Mouse (Mus musculus): ENCODE data around the gene Chrm5. TPM values are rescaled to one million over a fixed set of nuclear protein-coding genes. Genes with fewer than 3 reads are reported as not detected.

Chrm5 gene
- total and polyA plus RNA-seq, 3 experiments = not detected

GRCm38 (mm10) chr2:112445511-112445910, 35.1 kb downstream of the Chrm5 start:
- Histone ChIP-seq H3K9ac (ENCODE audit: low read depth, low read length) (no peak overlapping the region), H3K27me3 (ENCODE audit: control insufficient read depth, insufficient read depth, low read length) (no peaks in the 10 kb centered on the region), H3K4me3 (no peak overlapping the region), H3K27ac (no peak overlapping the region), H3K36me3 (ENCODE audit: control insufficient read depth, insufficient read depth, low read length) (no peaks in the 10 kb centered on the region), H3K79me2 (replicated peaks; ENCODE audit: control insufficient read depth, insufficient read depth, low read length) (no peaks in the 10 kb centered on the region), H3K4me1 (ENCODE audit: control insufficient read depth, insufficient read depth, low read length) (no peaks in the 10 kb centered on the region)
- TF ChIP-seq CTCF (IDR thresholded peaks at IDR 0.05) = no peak
- no peak for TF ChIP-seq EP300 (IDR thresholded peaks at IDR 0.05; ENCODE audit: insufficient read depth, low read depth, low read length)
- TF ChIP-seq POLR2A (IDR thresholded peaks at IDR 0.05; ENCODE audit: insufficient read depth, low read depth, low read length) = no peak
- intact Hi-C loops (cut with DNase I) = no loop called here
- DNase-seq = no peak

GRCm38 (mm10) chr2:112443491-112443890, 37.1 kb downstream of the Chrm5 start:
- H3K36me3 ChIP-seq (ENCODE audit: control insufficient read depth, insufficient read depth, low read length) = no peaks in the 10 kb centered on the region
- WGBS = 36% methylated on average over 2 of the region's 2 CpGs
- intact Hi-C loops (cut with DNase I) = no loop called here
- DNase-seq = no peak
- H3K27ac ChIP-seq = no peak overlapping the region
- TF ChIP-seq POLR2A (IDR thresholded peaks at IDR 0.05; ENCODE audit: insufficient read depth, low read depth, low read length) (no peak), CTCF (IDR thresholded peaks at IDR 0.05) (no peak), EP300 (IDR thresholded peaks at IDR 0.05; ENCODE audit: insufficient read depth, low read depth, low read length) (no peak)
- H3K9ac ChIP-seq (ENCODE audit: low read depth, low read length) = no peak overlapping the region
- no peaks in the 10 kb centered on the region for H3K79me2 ChIP-seq (replicated peaks; ENCODE audit: control insufficient read depth, insufficient read depth, low read length)
- H3K27me3 ChIP-seq (ENCODE audit: control insufficient read depth, insufficient read depth, low read length) = no peaks in the 10 kb centered on the region
- H3K4me1 ChIP-seq (ENCODE audit: control insufficient read depth, insufficient read depth, low read length) = no peaks in the 10 kb centered on the region
- no peak overlapping the region for H3K4me3 ChIP-seq

GRCm38 (mm10) chr2:112437589-112437988, 43.0 kb downstream of the Chrm5 start:
- Histone ChIP-seq H3K27me3 (ENCODE audit: control insufficient read depth, insufficient read depth, low read length) (no peaks in the 10 kb centered on the region), H3K79me2 (replicated peaks; ENCODE audit: control insufficient read depth, insufficient read depth, low read length) (no peaks in the 10 kb centered on the region), H3K27ac (no peak overlapping the region), H3K4me3 (no peak overlapping the region), H3K9ac (ENCODE audit: low read depth, low read length) (no peak overlapping the region), H3K36me3 (ENCODE audit: control insufficient read depth, insufficient read depth, low read length) (no peaks in the 10 kb centered on the region), H3K4me1 (ENCODE audit: control insufficient read depth, insufficient read depth, low read length) (no peaks in the 10 kb centered on the region)
- intact Hi-C loops (cut with DNase I) = no loop called here
- DNase-seq = no peak
- TF ChIP-seq CTCF (IDR thresholded peaks at IDR 0.05) = no peak
- no peak for TF ChIP-seq EP300 (IDR thresholded peaks at IDR 0.05; ENCODE audit: insufficient read depth, low read depth, low read length)
- TF ChIP-seq POLR2A (IDR thresholded peaks at IDR 0.05; ENCODE audit: insufficient read depth, low read depth, low read length) = no peak
- 83% methylated on average over 2 of the region's 2 CpGs for WGBS

GRCm38 (mm10) chr2:112436292-112436691, 44.3 kb downstream of the Chrm5 start:
- no peak for DNase-seq
- Histone ChIP-seq H3K9ac (ENCODE audit: low read depth, low read length) (no peak overlapping the region), H3K27ac (no peak overlapping the region), H3K79me2 (replicated peaks; ENCODE audit: control insufficient read depth, insufficient read depth, low read length) (no peaks in the 10 kb centered on the region), H3K4me3 (no peak overlapping the region), H3K36me3 (ENCODE audit: control insufficient read depth, insufficient read depth, low read length) (no peaks in the 10 kb centered on the region), H3K27me3 (ENCODE audit: control insufficient read depth, insufficient read depth, low read length) (no peaks in the 10 kb centered on the region), H3K4me1 (ENCODE audit: control insufficient read depth, insufficient read depth, low read length) (no peaks in the 10 kb centered on the region)
- WGBS = 80% methylated on average over 4 of the region's 4 CpGs
- intact Hi-C loops (cut with DNase I) = no loop called here
- TF ChIP-seq EP300 (IDR thresholded peaks at IDR 0.05; ENCODE audit: insufficient read depth, low read depth, low read length) (no peak), CTCF (IDR thresholded peaks at IDR 0.05) (no peak)

- no peaks in the 10 kb centered on the region for H3K4me1 ChIP-seq (ENCODE audit: control insufficient read depth, insufficient read depth, low read length)
- DNase-seq = no peak
- no peak overlapping the region for H3K9ac ChIP-seq (ENCODE audit: low read depth, low read length)
- intact Hi-C loops (cut with DNase I) = no loop called here
- 63% methylated on average over 2 of the region's 2 CpGs for WGBS
- no peak for TF ChIP-seq CTCF (IDR thresholded peaks at IDR 0.05)
- TF ChIP-seq POLR2A (IDR thresholded peaks at IDR 0.05; ENCODE audit: insufficient read depth, low read depth, low read length) = no peak
- no peak for TF ChIP-seq EP300 (IDR thresholded peaks at IDR 0.05; ENCODE audit: insufficient read depth, low read depth, low read length)
- no peaks in the 10 kb centered on the region for H3K36me3 ChIP-seq (ENCODE audit: control insufficient read depth, insufficient read depth, low read length)
- H3K27me3 ChIP-seq (ENCODE audit: control insufficient read depth, insufficient read depth, low read length) = no peaks in the 10 kb centered on the region
- no peaks in the 10 kb centered on the region for H3K79me2 ChIP-seq (replicated peaks; ENCODE audit: control insufficient read depth, insufficient read depth, low read length)
- H3K27ac ChIP-seq = no peak overlapping the region
- no peak overlapping the region for H3K4me3 ChIP-seq
These were observed 47.2 kb downstream of the Chrm5 start for GRCm38 (mm10) chr2:112433359-112433758.

- no peak for TF ChIP-seq EP300 (IDR thresholded peaks at IDR 0.05; ENCODE audit: insufficient read depth, low read depth, low read length)
- TF ChIP-seq POLR2A (IDR thresholded peaks at IDR 0.05; ENCODE audit: insufficient read depth, low read depth, low read length) = no peak
- TF ChIP-seq CTCF (IDR thresholded peaks at IDR 0.05) = no peak
- Histone ChIP-seq H3K27ac (no peak overlapping the region), H3K79me2 (replicated peaks; ENCODE audit: control insufficient read depth, insufficient read depth, low read length) (no peaks in the 10 kb centered on the region), H3K27me3 (ENCODE audit: control insufficient read depth, insufficient read depth, low read length) (no peaks in the 10 kb centered on the region), H3K36me3 (ENCODE audit: control insufficient read depth, insufficient read depth, low read length) (no peaks in the 10 kb centered on the region), H3K4me1 (ENCODE audit: control insufficient read depth, insufficient read depth, low read length) (no peaks in the 10 kb centered on the region), H3K4me3 (no peak overlapping the region), H3K9ac (ENCODE audit: low read depth, low read length) (no peak overlapping the region)
- DNase-seq = no peak
- 84% methylated on average over 2 of the region's 2 CpGs for WGBS
- intact Hi-C loops (cut with DNase I) = no loop called here
These were observed 48.0 kb downstream of the Chrm5 start for GRCm38 (mm10) chr2:112432523-112432922.

Data from heart, adult 2 months (tissue).